Mouse (Mus musculus) E14TG2a.4 (cell line): ENCODE results near the gene Slc25a29.

ENCODE experiments used
- CTCF ChIP-seq: conservative IDR thresholded peaks from 2 replicates; pipeline ENCODE4 v1.5.1; 2014; ENCODE audit warnings: low read length
- NANOG ChIP-seq: IDR thresholded peaks from 2 replicates; pipeline ENCODE4 v1.6.1; 2014; ENCODE audit warnings: borderline replicate concordance, low read length, mixed read lengths
- POU5F1 ChIP-seq: IDR thresholded peaks from 2 replicates; pipeline ENCODE4 v1.6.1; 2014; ENCODE audit warnings: low read length, borderline replicate concordance

- no peak for TF ChIP-seq CTCF
- no peak for TF ChIP-seq NANOG
- no peak for TF ChIP-seq POU5F1
Observed at GRCm38 (mm10) chr12:108830358-108830757, 5.3 kb downstream of the Slc25a29 start.
